Mouse (Mus musculus) cortical plate, adult 2 months (tissue): Measurements from ENCODE around the gene Usp5.

ENCODE experiments used
- CTCF ChIP-seq: fragments of 200-500 bp; IDR thresholded peaks from 2 replicates; pipeline ENCODE4 v1.5.1; 2011; ENCODE audit warnings: mild to moderate bottlenecking, control low read depth, low read length; ENCODE audit not compliant: insufficient read depth; ENCODE audit errors: extremely low read depth
- POLR2A ChIP-seq: fragments of 200-500 bp; IDR thresholded peaks from 2 replicates; pipeline ENCODE4 v1.6.1; 2011; ENCODE audit warnings: mild to moderate bottlenecking, low read length, control low read depth; ENCODE audit not compliant: insufficient read depth; ENCODE audit errors: extremely low read depth

DNA sequence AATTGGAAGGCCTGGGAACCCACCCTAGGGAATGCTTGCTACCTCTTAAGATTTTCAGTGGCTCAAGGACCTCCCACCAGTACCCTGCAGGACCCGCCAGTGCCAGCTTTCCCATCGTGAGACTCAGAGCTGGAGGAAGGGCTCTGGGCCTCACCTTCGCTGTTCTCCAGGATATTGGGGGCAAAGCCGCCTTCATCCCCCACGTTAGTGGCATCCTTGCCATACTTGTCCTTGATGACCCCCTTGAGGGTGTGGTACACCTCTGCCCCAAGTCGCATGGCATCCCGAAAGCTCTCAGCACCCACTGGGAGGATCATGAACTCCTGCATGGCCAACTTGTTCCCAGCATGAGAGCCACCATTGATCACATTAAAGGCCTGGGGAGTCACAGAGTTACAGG lies 63.3 kb downstream of the Usp5 start:
- TF ChIP-seq CTCF, result no peak
- peak; percentile 15; the same call in 1 of the 2 replicates for TF ChIP-seq POLR2A
